Mouse (Mus musculus): ENCODE results near the gene Scgb1a1. TPM values are rescaled to one million over a fixed set of nuclear protein-coding genes. Genes with fewer than 3 reads are reported as not detected.

The Scgb1a1 gene
- polyA plus RNA-seq, 1 experiment from 2014 or later, result not detected

Other genes starting within 250 kb of the Scgb1a1 start
- not detected in 3 replicates for gene Gng3, start 248.8 kb downstream of the Scgb1a1 start, polyA plus RNA-seq (2018)
- 0.09 to 0.10 TPM in 2 of 3 replicates, not detected in the other for gene Lrrn4cl, start 237.2 kb downstream of the Scgb1a1 start, polyA plus RNA-seq (2018)
- gene Ubxn1, start 216.5 kb downstream of the Scgb1a1 start, polyA plus RNA-seq (2018), result 160 to 383 TPM (median 167 TPM) in 3 replicates
- 33.7 to 44.5 TPM (median 41.3 TPM) in 3 replicates for gene Uqcc3, start 207.0 kb downstream of the Scgb1a1 start, polyA plus RNA-seq (2018)
- gene Lbhd1, start 204.2 kb downstream of the Scgb1a1 start, polyA plus RNA-seq (2018), result 1.5 to 3.7 TPM (median 2.5 TPM) in 3 replicates
- not detected in 3 replicates for gene Gm49403, start 204.0 kb downstream of the Scgb1a1 start, polyA plus RNA-seq (2018)
- gene 1810009A15Rik, start 199.1 kb downstream of the Scgb1a1 start, polyA plus RNA-seq (2018), result 48.2 to 79.8 TPM (median 50.8 TPM) in 3 replicates
- gene Gm49416, start 199.0 kb downstream of the Scgb1a1 start, polyA plus RNA-seq (2018), result not detected in 3 replicates
- 4.4 to 13.0 TPM (median 11.6 TPM) in 3 replicates for gene Ints5, start 195.0 kb downstream of the Scgb1a1 start, polyA plus RNA-seq (2018)
- gene Ganab, start 189.9 kb downstream of the Scgb1a1 start, polyA plus RNA-seq (2018), result 70.1 to 93.3 TPM (median 80.1 TPM) in 3 replicates
- gene B3gat3, start 167.6 kb downstream of the Scgb1a1 start, polyA plus RNA-seq (2018), result 38.7 to 45.8 TPM (median 41.0 TPM) in 3 replicates
- 1.3 to 2.3 TPM (median 1.9 TPM) in 3 replicates for gene Rom1, start 158.6 kb downstream of the Scgb1a1 start, polyA plus RNA-seq (2018)
- gene Eml3, start 158.4 kb downstream of the Scgb1a1 start, polyA plus RNA-seq (2018), result 17.0 to 32.0 TPM (median 23.3 TPM) in 3 replicates
- gene Mta2, start 146.1 kb downstream of the Scgb1a1 start, polyA plus RNA-seq (2018), result 63.1 to 68.2 TPM (median 63.7 TPM) in 3 replicates
- 11.5 to 14.4 TPM (median 13.4 TPM) in 3 replicates for gene Tut1, start 134.1 kb downstream of the Scgb1a1 start, polyA plus RNA-seq (2018)
- 224 to 506 TPM (median 366 TPM) in 3 replicates for gene Eef1g, start 120.9 kb downstream of the Scgb1a1 start, polyA plus RNA-seq (2018)
- 97.5 to 169 TPM (median 125 TPM) in 3 replicates for gene Ahnak, start 98.7 kb downstream of the Scgb1a1 start, polyA plus RNA-seq (2018)
- gene Asrgl1, start 47.7 kb upstream of the Scgb1a1 start, polyA plus RNA-seq (2018), result 1.3 to 2.5 TPM (median 2.1 TPM) in 3 replicates

Data from macrophage (primary cell).